Mouse (Mus musculus): ENCODE data around the gene Aaas. TPM values are rescaled to one million over a fixed set of nuclear protein-coding genes. Genes with fewer than 3 reads are reported as not detected.

Gene Aaas
- polyA plus RNA-seq, 1 experiment, result 43.5 TPM

GRCm38 (mm10) chr15:102331610-102332015 is 19.0 kb downstream of the Aaas start, which contains the start of gene Myg1:
Gene Myg1 (plus strand): TSS chr15:102331709.
- Histone ChIP-seq H3K27me3 (ENCODE audit: control insufficient read depth, insufficient read depth, low read length) (no peaks in the 10 kb centered on the region), H3K4me1 (ENCODE audit: control insufficient read depth, insufficient read depth, low read length) (peaks cover 13% of the 10 kb centered on the region), H3K36me3 (ENCODE audit: control insufficient read depth, insufficient read depth, low read length) (no peaks in the 10 kb centered on the region), H3K4me3 (ENCODE audit: control insufficient read depth, low read depth, low read length) (peak within 1 kb of the TSS; percentile 95), H3K27ac (ENCODE audit: control insufficient read depth, insufficient read depth, low read depth, low read length) (peak within 1 kb of the TSS; percentile 84)
- TF ChIP-seq POLR2A (IDR thresholded peaks at IDR 0.05; ENCODE audit: control insufficient read depth, low read depth, low read length) (peak; percentile 87), CTCF (IDR thresholded peaks at IDR 0.05; ENCODE audit: control insufficient read depth, insufficient read depth, insufficient replicate concordance, low read depth, low read length) (no peak)

GRCm38 (mm10) chr15:102326892-102327291 is 23.7 kb downstream of the Aaas start:
- Histone ChIP-seq H3K27me3 (ENCODE audit: control insufficient read depth, insufficient read depth, low read length) (no peaks in the 10 kb centered on the region), H3K4me1 (ENCODE audit: control insufficient read depth, insufficient read depth, low read length) (peaks cover 5% of the 10 kb centered on the region), H3K27ac (ENCODE audit: control insufficient read depth, insufficient read depth, low read depth, low read length) (no peak overlapping the region; the same call in 1 of the 2 replicates), H3K4me3 (ENCODE audit: control insufficient read depth, low read depth, low read length) (peak overlapping the region; percentile 95; the same call in 1 of the 2 replicates), H3K36me3 (ENCODE audit: control insufficient read depth, insufficient read depth, low read length) (no peaks in the 10 kb centered on the region; the same call in 1 of the 2 replicates)
- TF ChIP-seq CTCF (IDR thresholded peaks at IDR 0.05; ENCODE audit: control insufficient read depth, insufficient read depth, insufficient replicate concordance, low read depth, low read length) (no peak), POLR2A (IDR thresholded peaks at IDR 0.05; ENCODE audit: control insufficient read depth, low read depth, low read length) (no peak)

- H3K36me3 ChIP-seq (ENCODE audit: control insufficient read depth, insufficient read depth, low read length), result no peaks in the 10 kb centered on the region; the same call in 1 of the 2 replicates
- peak within 1 kb of the TSS; percentile 83 for H3K27ac ChIP-seq (ENCODE audit: control insufficient read depth, insufficient read depth, low read depth, low read length)
- H3K27me3 ChIP-seq (ENCODE audit: control insufficient read depth, insufficient read depth, low read length), result no peaks in the 10 kb centered on the region
- H3K4me1 ChIP-seq (ENCODE audit: control insufficient read depth, insufficient read depth, low read length), result peaks cover 1% of the 10 kb centered on the region; the same call in 1 of the 2 replicates
- TF ChIP-seq POLR2A (IDR thresholded peaks at IDR 0.05; ENCODE audit: control insufficient read depth, low read depth, low read length), result peak; percentile 93
- TF ChIP-seq CTCF (IDR thresholded peaks at IDR 0.05; ENCODE audit: control insufficient read depth, insufficient read depth, insufficient replicate concordance, low read depth, low read length), result no peak; the same call in 1 of the 2 replicates
- H3K4me3 ChIP-seq (ENCODE audit: control insufficient read depth, low read depth, low read length), result peak within 1 kb of the TSS; percentile 95
These were observed 24.5 kb downstream of the Aaas start, which contains the start of gene Pfdn5 for GRCm38 (mm10) chr15:102326022-102326576. Gene Pfdn5 (plus strand): TSS chr15:102326116.

GRCm38 (mm10) chr15:102324654-102325473 is 25.7 kb downstream of the Aaas start:
- H3K27ac ChIP-seq (ENCODE audit: control insufficient read depth, insufficient read depth, low read depth, low read length), result no peak overlapping the region
- no peaks in the 10 kb centered on the region; the same call in 1 of the 2 replicates for H3K36me3 ChIP-seq (ENCODE audit: control insufficient read depth, insufficient read depth, low read length)
- H3K4me1 ChIP-seq (ENCODE audit: control insufficient read depth, insufficient read depth, low read length), result no peaks in the 10 kb centered on the region; the same call in 1 of the 2 replicates
- no peak for TF ChIP-seq POLR2A (IDR thresholded peaks at IDR 0.05; ENCODE audit: control insufficient read depth, low read depth, low read length)
- TF ChIP-seq CTCF (IDR thresholded peaks at IDR 0.05; ENCODE audit: control insufficient read depth, insufficient read depth, insufficient replicate concordance, low read depth, low read length), result no peak
- no peak overlapping the region for H3K4me3 ChIP-seq (ENCODE audit: control insufficient read depth, low read depth, low read length)
- H3K27me3 ChIP-seq (ENCODE audit: control insufficient read depth, insufficient read depth, low read length), result no peaks in the 10 kb centered on the region

- no peaks in the 10 kb centered on the region for H3K27me3 ChIP-seq (ENCODE audit: control insufficient read depth, insufficient read depth, low read length)
- TF ChIP-seq POLR2A (IDR thresholded peaks at IDR 0.05; ENCODE audit: control insufficient read depth, low read depth, low read length) (no peak), CTCF (IDR thresholded peaks at IDR 0.05; ENCODE audit: control insufficient read depth, insufficient read depth, insufficient replicate concordance, low read depth, low read length) (peak; percentile 39; the same call in 1 of the 2 replicates)
- no peak overlapping the region for H3K4me3 ChIP-seq (ENCODE audit: control insufficient read depth, low read depth, low read length)
- no peak overlapping the region for H3K27ac ChIP-seq (ENCODE audit: control insufficient read depth, insufficient read depth, low read depth, low read length)
- no peaks in the 10 kb centered on the region for H3K4me1 ChIP-seq (ENCODE audit: control insufficient read depth, insufficient read depth, low read length)
- H3K36me3 ChIP-seq (ENCODE audit: control insufficient read depth, insufficient read depth, low read length), result peaks cover 5% of the 10 kb centered on the region
These were observed 34.3 kb downstream of the Aaas start for GRCm38 (mm10) chr15:102316263-102316662.

GRCm38 (mm10) chr15:102315292-102315691 is 35.3 kb downstream of the Aaas start:
- Histone ChIP-seq H3K4me3 (ENCODE audit: control insufficient read depth, low read depth, low read length) (no peak overlapping the region), H3K36me3 (ENCODE audit: control insufficient read depth, insufficient read depth, low read length) (peaks cover 6% of the 10 kb centered on the region), H3K4me1 (ENCODE audit: control insufficient read depth, insufficient read depth, low read length) (no peaks in the 10 kb centered on the region), H3K27me3 (ENCODE audit: control insufficient read depth, insufficient read depth, low read length) (no peaks in the 10 kb centered on the region), H3K27ac (ENCODE audit: control insufficient read depth, insufficient read depth, low read depth, low read length) (no peak overlapping the region)
- TF ChIP-seq POLR2A (IDR thresholded peaks at IDR 0.05; ENCODE audit: control insufficient read depth, low read depth, low read length) (no peak), CTCF (IDR thresholded peaks at IDR 0.05; ENCODE audit: control insufficient read depth, insufficient read depth, insufficient replicate concordance, low read depth, low read length) (no peak)

- H3K36me3 ChIP-seq (ENCODE audit: control insufficient read depth, insufficient read depth, low read length), result peaks cover 6% of the 10 kb centered on the region
- no peak overlapping the region for H3K4me3 ChIP-seq (ENCODE audit: control insufficient read depth, low read depth, low read length)
- no peaks in the 10 kb centered on the region for H3K27me3 ChIP-seq (ENCODE audit: control insufficient read depth, insufficient read depth, low read length)
- no peak for TF ChIP-seq CTCF (IDR thresholded peaks at IDR 0.05; ENCODE audit: control insufficient read depth, insufficient read depth, insufficient replicate concordance, low read depth, low read length)
- no peak for TF ChIP-seq POLR2A (IDR thresholded peaks at IDR 0.05; ENCODE audit: control insufficient read depth, low read depth, low read length)
- no peak overlapping the region for H3K27ac ChIP-seq (ENCODE audit: control insufficient read depth, insufficient read depth, low read depth, low read length)
- no peaks in the 10 kb centered on the region for H3K4me1 ChIP-seq (ENCODE audit: control insufficient read depth, insufficient read depth, low read length)
These were observed 39.1 kb downstream of the Aaas start for GRCm38 (mm10) chr15:102311489-102311888.

Data from testis, adult 2 months (tissue).